Mouse (Mus musculus): ENCODE measurements around the gene Phf19. TPM values are rescaled to one million over a fixed set of nuclear protein-coding genes. Genes with fewer than 3 reads are reported as not detected.
A peak's percentile ranks its signal among the peaks of the same experiment; 100 is the strongest.

Gene Phf19
- total and polyA plus RNA-seq, 3 experiments: 16.8 to 25.4 (median 20.5) TPM

- Histone ChIP-seq H3K4me2 (ENCODE audit: insufficient read depth, low read depth, poor library complexity, severe bottlenecking) (no peak overlapping the region), H3K9ac (ENCODE audit: insufficient read depth, low read depth) (no peak overlapping the region), H3K79me2 (replicated peaks; ENCODE audit: control insufficient read depth, extremely low read depth, insufficient read depth, poor library complexity, severe bottlenecking) (no peaks in the 10 kb centered on the region), H3K4me1 (ENCODE audit: control insufficient read depth in 1 of 2, insufficient read depth in 2 of 2) (peaks cover 0 to under 1% of the 10 kb centered on the region in 2 experiments; a peak in 1 of 4 replicates), H3K36me3 (replicated peaks in 1 of 2; ENCODE audit: control insufficient read depth in 1 of 2, insufficient read depth in 1 of 2, low read length in 1 of 2) (peaks cover 74 to 95% of the 10 kb centered on the region in 2 experiments), H3K27ac (ENCODE audit: insufficient read depth, low read depth) (no peak overlapping the region), H3K27me3 (replicated peaks) (no peaks in the 10 kb centered on the region), H3K4me3 (replicated peaks in 1 of 3; ENCODE audit: low read depth in 2 of 3, low read length in 2 of 3, poor library complexity in 1 of 3) (no peak overlapping the region), H3K9me3 (replicated peaks; ENCODE audit: low read length) (peaks cover 4% of the 10 kb centered on the region)
- in situ Hi-C loops (cut with MboI; ENCODE audit: low pct_ligation_motif_present, low pct_unique_long_range_greater_than_20kb, low sequenced_read_pairs): no loop called here
- peak in 1 of 2 experiments; percentile 17; a peak in 1 of 4 replicates for TF ChIP-seq CTCF (conservative IDR thresholded peaks at IDR 0.05 in 1 of 2, IDR thresholded peaks at IDR 0.05 in 1 of 2; ENCODE audit: low read depth in 2 of 2, low read length in 2 of 2)
- TF ChIP-seq JUND (conservative IDR thresholded peaks at IDR 0.05; ENCODE audit: low read depth, low read length): no peak
- TF ChIP-seq NRF1 (IDR thresholded peaks at IDR 0.05; ENCODE audit: low read depth, low read length): no peak
- no peak for DNase-seq (ENCODE audit: extremely low read depth)
- dilution Hi-C loops (cut with MboI; ENCODE audit: extremely low pct_ligation_motif_present, extremely low pct_unique_long_range_greater_than_20kb, low sequenced_read_pairs): no loop called here
Measured at GRCm38 (mm10) chr2:34901726-34902125, 12.1 kb downstream of the Phf19 start.

DNA sequence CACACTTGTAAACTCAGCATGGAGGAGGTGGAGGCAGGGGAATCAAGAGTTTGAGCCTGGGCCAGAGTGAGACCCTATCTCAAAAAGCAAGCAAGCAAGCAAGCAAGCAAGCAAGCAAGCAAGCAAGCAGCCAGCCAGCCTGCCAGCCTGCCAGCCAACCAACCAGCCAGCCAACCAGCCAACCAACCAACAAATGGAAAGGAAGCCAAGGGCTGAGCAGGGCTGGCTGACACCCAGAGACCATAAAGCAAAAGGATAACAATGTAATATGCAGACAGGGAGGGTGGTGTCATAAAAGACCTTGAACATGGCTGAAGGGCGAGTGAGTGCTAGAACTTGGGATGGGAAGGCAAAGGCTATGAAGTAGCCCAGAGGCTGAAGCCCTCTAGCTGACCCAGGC lies 13.4 kb downstream of the Phf19 start:
- TF ChIP-seq E2F4 (IDR thresholded peaks at IDR 0.05; ENCODE audit: insufficient replicate concordance, low read depth, low read length) (no peak), JUND (conservative IDR thresholded peaks at IDR 0.05; ENCODE audit: low read depth, low read length) (no peak), POLR2A (IDR thresholded peaks at IDR 0.05; ENCODE audit: low read depth, low read length) (no peak), CTCF (conservative IDR thresholded peaks at IDR 0.05 in 1 of 2, IDR thresholded peaks at IDR 0.05 in 1 of 2; ENCODE audit: low read depth in 2 of 2, low read length in 2 of 2) (no peak), ZC3H11A (IDR thresholded peaks at IDR 0.05; ENCODE audit: low read depth, low read length) (no peak), POLR2AphosphoS2 (IDR thresholded peaks at IDR 0.05; ENCODE audit: low read depth, low read length) (no peak), TBP (conservative IDR thresholded peaks at IDR 0.05; ENCODE audit: low read depth, low read length) (no peak), ZKSCAN1 (IDR thresholded peaks at IDR 0.05; ENCODE audit: borderline replicate concordance, low read depth, low read length) (no peak), CHD1 (IDR thresholded peaks at IDR 0.05; ENCODE audit: low read depth, low read length) (no peak)
- Histone ChIP-seq H3K4me1 (ENCODE audit: control insufficient read depth in 1 of 2, insufficient read depth in 2 of 2) (no peaks in the 10 kb centered on the region; a peak in 1 of 4 replicates), H3K36me3 (replicated peaks in 1 of 2; ENCODE audit: control insufficient read depth in 1 of 2, insufficient read depth in 1 of 2, low read length in 1 of 2) (peaks cover 83 to 99% of the 10 kb centered on the region in 2 experiments), H3K4me2 (ENCODE audit: insufficient read depth, low read depth, poor library complexity, severe bottlenecking) (no peak overlapping the region), H3K4me3 (replicated peaks in 1 of 3; ENCODE audit: low read depth in 2 of 3, low read length in 2 of 3, poor library complexity in 1 of 3) (no peak overlapping the region), H3K9me3 (replicated peaks; ENCODE audit: low read length) (peaks cover 4% of the 10 kb centered on the region), H3K79me2 (replicated peaks; ENCODE audit: control insufficient read depth, extremely low read depth, insufficient read depth, poor library complexity, severe bottlenecking) (no peaks in the 10 kb centered on the region), H3K9ac (ENCODE audit: insufficient read depth, low read depth) (no peak overlapping the region), H3K27ac (ENCODE audit: insufficient read depth, low read depth) (no peak overlapping the region), H3K27me3 (replicated peaks) (no peaks in the 10 kb centered on the region)
- no peak for DNase-seq (ENCODE audit: extremely low read depth)
- in situ Hi-C loops (cut with MboI; ENCODE audit: low pct_ligation_motif_present, low pct_unique_long_range_greater_than_20kb, low sequenced_read_pairs) (no loop called here), dilution Hi-C loops (cut with MboI; ENCODE audit: extremely low pct_ligation_motif_present, extremely low pct_unique_long_range_greater_than_20kb, low sequenced_read_pairs) (no loop called here)

DNA sequence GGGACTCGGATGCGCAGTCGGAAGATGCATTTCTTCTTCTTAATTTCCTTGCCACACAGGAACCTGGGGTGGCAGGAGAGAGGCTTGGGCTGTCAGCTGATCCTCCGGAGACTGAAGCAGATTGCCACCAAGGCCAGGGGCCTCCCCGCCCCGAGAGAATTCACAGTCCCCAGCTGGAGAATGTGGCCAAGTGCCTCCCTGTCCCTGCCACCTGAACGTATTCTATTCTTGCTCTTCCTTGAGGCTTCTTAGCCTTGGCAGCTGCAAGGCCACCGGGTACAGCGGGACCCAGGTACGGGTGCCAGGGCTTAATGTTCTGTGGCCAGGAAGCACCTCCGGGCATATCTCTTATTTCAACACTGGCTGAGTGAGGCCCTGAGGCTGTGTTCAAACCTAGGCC lies 14.1 kb downstream of the Phf19 start:
- Histone ChIP-seq H3K4me2 (ENCODE audit: insufficient read depth, low read depth, poor library complexity, severe bottlenecking) (no peak overlapping the region), H3K79me2 (replicated peaks; ENCODE audit: control insufficient read depth, extremely low read depth, insufficient read depth, poor library complexity, severe bottlenecking) (no peaks in the 10 kb centered on the region), H3K27me3 (replicated peaks) (no peaks in the 10 kb centered on the region), H3K9ac (ENCODE audit: insufficient read depth, low read depth) (no peak overlapping the region), H3K4me3 (replicated peaks in 1 of 3; ENCODE audit: low read depth in 2 of 3, low read length in 2 of 3, poor library complexity in 1 of 3) (no peak overlapping the region), H3K27ac (ENCODE audit: insufficient read depth, low read depth) (no peak overlapping the region), H3K36me3 (replicated peaks in 1 of 2; ENCODE audit: control insufficient read depth in 1 of 2, insufficient read depth in 1 of 2, low read length in 1 of 2) (peaks cover 81 to 99% of the 10 kb centered on the region in 2 experiments), H3K9me3 (replicated peaks; ENCODE audit: low read length) (peaks cover 4% of the 10 kb centered on the region), H3K4me1 (ENCODE audit: control insufficient read depth in 1 of 2, insufficient read depth in 2 of 2) (no peaks in the 10 kb centered on the region; a peak in 1 of 4 replicates)
- TF ChIP-seq ZMIZ1 (IDR thresholded peaks at IDR 0.05; ENCODE audit: low read depth, low read length) (no peak), CHD2 (IDR thresholded peaks at IDR 0.05; ENCODE audit: low read length) (no peak), SMC3 (IDR thresholded peaks at IDR 0.05; ENCODE audit: low read depth, low read length) (no peak), MYC (IDR thresholded peaks at IDR 0.05; ENCODE audit: low read depth, low read length) (no peak), SIN3A (IDR thresholded peaks at IDR 0.05; ENCODE audit: low read length) (no peak)
- dilution Hi-C loops (cut with MboI; ENCODE audit: extremely low pct_ligation_motif_present, extremely low pct_unique_long_range_greater_than_20kb, low sequenced_read_pairs) (no loop called here), in situ Hi-C loops (cut with MboI; ENCODE audit: low pct_ligation_motif_present, low pct_unique_long_range_greater_than_20kb, low sequenced_read_pairs) (no loop called here)
- DNase-seq (ENCODE audit: extremely low read depth): no peak
